Mouse (Mus musculus) kidney, adult 9 months (tissue): ENCODE data around the gene D17Wsu92e.
"Not testable (repeated sequence)": the region's sequence is repeated elsewhere in the genome, so short reads cannot be mapped to it uniquely, and the experiment has no call there.

Source experiments
- DNase-seq: peaks from one replicate; pipeline ENCODE4 v3.0.0; 2022

The D17Wsu92e gene

GRCm38 (mm10) chr17:27820568-27821406, at the start of gene D17Wsu92e:
D17Wsu92e (minus strand) TSS chr17:27820648.
- peak; percentile 98 for DNase-seq

- no peak for DNase-seq
Measured at GRCm38 (mm10) chr17:27866737-27867136, 46.3 kb upstream of the D17Wsu92e start.

GRCm38 (mm10) chr17:27865461-27865860, 45.0 kb upstream of the D17Wsu92e start:
- DNase-seq, result no peak

- DNase-seq, result no peak
Measured at GRCm38 (mm10) chr17:27859131-27859530, 38.7 kb upstream of the D17Wsu92e start.

- DNase-seq, result no peak
Measured at GRCm38 (mm10) chr17:27857649-27858475, 37.4 kb upstream of the D17Wsu92e start.

- peak; percentile 66 for DNase-seq
Measured at GRCm38 (mm10) chr17:27856798-27857648, 36.6 kb upstream of the D17Wsu92e start.

- peak; percentile 77 for DNase-seq
Measured at GRCm38 (mm10) chr17:27856265-27856797, 35.9 kb upstream of the D17Wsu92e start, which contains the start of gene Uhrf1bp1. Uhrf1bp1 (plus strand) TSS chr17:27856441.

- DNase-seq, result no peak
Measured at GRCm38 (mm10) chr17:27851076-27851475, 30.6 kb upstream of the D17Wsu92e start.

GRCm38 (mm10) chr17:27848351-27848750, 27.9 kb upstream of the D17Wsu92e start:
- no peak for DNase-seq

GRCm38 (mm10) chr17:27839469-27840252, 19.2 kb upstream of the D17Wsu92e start:
- peak; percentile 99 for DNase-seq

GRCm38 (mm10) chr17:27837850-27838249, 17.4 kb upstream of the D17Wsu92e start, which contains the start of gene Snrpc:
Snrpc (plus strand) TSS chr17:27838150.
- not testable (repeated sequence) for DNase-seq

- no peak for DNase-seq
Measured at GRCm38 (mm10) chr17:27830411-27830810, 10.0 kb upstream of the D17Wsu92e start.

GRCm38 (mm10) chr17:27827511-27827910, 7.1 kb upstream of the D17Wsu92e start:
- DNase-seq, result no peak

GRCm38 (mm10) chr17:27826908-27827383, 6.5 kb upstream of the D17Wsu92e start:
- no peak for DNase-seq

- DNase-seq, result peak; percentile 69
Measured at GRCm38 (mm10) chr17:27825984-27826905, 5.8 kb upstream of the D17Wsu92e start.

GRCm38 (mm10) chr17:27825539-27825938, 5.1 kb upstream of the D17Wsu92e start:
- DNase-seq, result no peak

- DNase-seq, result no peak
Measured at GRCm38 (mm10) chr17:27824941-27825340, 4.5 kb upstream of the D17Wsu92e start.

GRCm38 (mm10) chr17:27823142-27823905, 2.9 kb upstream of the D17Wsu92e start:
- DNase-seq, result no peak
